Mouse (Mus musculus): ENCODE data around the gene Rph3al. TPM values are rescaled to one million over a fixed set of nuclear protein-coding genes. Genes with fewer than 3 reads are reported as not detected.

Gene Rph3al
- polyA plus RNA-seq, 1 experiment = 0.47 TPM

DNA sequence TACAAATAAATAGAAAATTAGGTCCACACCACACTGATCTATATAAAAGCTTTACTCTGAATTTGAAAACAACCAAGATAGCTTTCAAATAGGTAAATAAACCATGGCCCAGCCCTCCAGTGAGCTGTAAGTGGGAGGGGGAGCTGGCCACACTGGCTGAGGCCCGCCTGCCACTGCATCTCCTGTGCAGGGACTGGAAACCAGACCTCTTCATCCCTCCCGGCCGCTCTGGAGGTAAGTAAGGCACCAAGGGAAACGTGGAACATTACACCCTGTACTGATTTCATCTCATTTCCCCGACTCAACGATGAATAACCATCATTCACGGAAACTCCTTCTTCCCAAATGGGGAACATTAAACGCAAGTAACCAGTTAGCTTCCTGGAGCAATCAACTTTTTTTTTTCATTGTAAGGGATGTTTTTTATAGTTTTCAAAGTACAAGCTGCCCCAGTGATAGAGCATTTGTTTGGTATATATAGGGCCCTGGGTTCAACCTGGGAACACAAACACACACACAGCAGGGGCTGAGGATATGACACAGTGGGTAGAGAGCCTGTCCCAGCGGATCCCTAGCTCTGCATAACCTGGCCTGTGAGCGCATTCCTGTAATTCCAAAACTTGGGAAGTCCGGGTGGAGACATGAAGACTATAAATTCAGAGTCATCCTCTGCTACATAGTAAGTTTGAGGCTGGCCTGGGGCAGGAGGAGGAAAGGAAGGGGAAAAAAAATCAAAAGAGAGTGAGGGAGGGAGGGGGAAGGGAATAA, 7.1 kb downstream of the Rph3al start:
- Histone ChIP-seq H3K4me3 (ENCODE audit: insufficient read depth, low read length) (no peak overlapping the region), H3K4me1 (ENCODE audit: control insufficient read depth, insufficient read depth, low read length) (peaks cover 2% of the 10 kb centered on the region; the same call in 1 of the 2 replicates), H3K27ac (ENCODE audit: insufficient read depth, low read length) (no peak overlapping the region)
- TF ChIP-seq CTCF (IDR thresholded peaks at IDR 0.05; ENCODE audit: borderline replicate concordance, insufficient read depth, low read length) = no peak
- no peak for TF ChIP-seq POLR2A (IDR thresholded peaks at IDR 0.05; ENCODE audit: low read depth, low read length)

DNA sequence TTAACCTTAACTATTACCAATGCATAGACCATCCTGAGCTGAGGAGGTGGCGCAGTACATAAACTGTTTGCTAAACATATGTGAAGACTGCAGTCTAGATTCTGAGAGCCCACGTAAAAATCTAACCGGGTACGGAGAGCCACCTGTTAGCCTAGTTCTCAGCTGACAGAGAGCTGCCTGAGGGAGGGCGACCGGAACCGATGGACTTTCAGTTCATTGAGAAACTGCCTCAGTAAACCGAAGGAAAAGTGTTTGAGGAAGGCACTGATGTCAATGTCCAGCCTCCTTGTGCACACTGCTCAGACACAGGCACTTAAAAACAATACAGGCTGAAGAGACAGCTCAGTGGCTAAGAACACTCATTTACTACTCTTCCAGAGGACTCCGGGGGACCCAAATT, 8.0 kb downstream of the Rph3al start:
- H3K4me3 ChIP-seq (ENCODE audit: insufficient read depth, low read length) = no peak overlapping the region
- TF ChIP-seq CTCF (IDR thresholded peaks at IDR 0.05; ENCODE audit: borderline replicate concordance, insufficient read depth, low read length) (no peak), POLR2A (IDR thresholded peaks at IDR 0.05; ENCODE audit: low read depth, low read length) (no peak)
- no peak overlapping the region for H3K27ac ChIP-seq (ENCODE audit: insufficient read depth, low read length)
- H3K4me1 ChIP-seq (ENCODE audit: control insufficient read depth, insufficient read depth, low read length) = no peaks in the 10 kb centered on the region

DNA sequence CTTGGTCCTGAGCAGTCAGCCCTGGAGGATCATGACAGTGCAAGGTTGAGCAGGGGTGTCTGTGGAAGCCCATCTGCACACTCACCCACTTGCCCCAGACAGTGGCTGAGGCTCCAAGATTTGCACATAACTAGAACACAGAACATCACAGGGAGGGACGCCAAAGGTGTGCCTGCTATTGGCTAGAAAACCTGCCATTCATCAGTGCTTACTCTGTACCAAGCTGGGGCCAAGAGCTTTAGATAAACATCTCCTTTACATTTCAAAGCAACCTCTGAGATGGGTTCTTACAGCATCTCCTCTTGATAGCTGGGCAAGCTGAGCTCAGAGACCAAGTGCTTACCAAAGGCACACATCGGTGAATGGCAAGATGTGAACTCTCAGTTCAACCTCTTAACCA, 10.3 kb downstream of the Rph3al start:
- no peak for TF ChIP-seq POLR2A (IDR thresholded peaks at IDR 0.05; ENCODE audit: low read depth, low read length)
- TF ChIP-seq CTCF (IDR thresholded peaks at IDR 0.05; ENCODE audit: borderline replicate concordance, insufficient read depth, low read length) = no peak
- no peak overlapping the region for H3K27ac ChIP-seq (ENCODE audit: insufficient read depth, low read length)
- no peaks in the 10 kb centered on the region for H3K4me1 ChIP-seq (ENCODE audit: control insufficient read depth, insufficient read depth, low read length)
- no peak overlapping the region for H3K4me3 ChIP-seq (ENCODE audit: insufficient read depth, low read length)

- H3K27ac ChIP-seq (ENCODE audit: insufficient read depth, low read length) = no peak overlapping the region
- no peaks in the 10 kb centered on the region for H3K4me1 ChIP-seq (ENCODE audit: control insufficient read depth, insufficient read depth, low read length)
- H3K4me3 ChIP-seq (ENCODE audit: insufficient read depth, low read length) = no peak overlapping the region
- TF ChIP-seq POLR2A (IDR thresholded peaks at IDR 0.05; ENCODE audit: low read depth, low read length) (no peak), CTCF (IDR thresholded peaks at IDR 0.05; ENCODE audit: borderline replicate concordance, insufficient read depth, low read length) (no peak)
These were observed 11.6 kb downstream of the Rph3al start for GRCm38 (mm10) chr11:75926431-75927312.

DNA sequence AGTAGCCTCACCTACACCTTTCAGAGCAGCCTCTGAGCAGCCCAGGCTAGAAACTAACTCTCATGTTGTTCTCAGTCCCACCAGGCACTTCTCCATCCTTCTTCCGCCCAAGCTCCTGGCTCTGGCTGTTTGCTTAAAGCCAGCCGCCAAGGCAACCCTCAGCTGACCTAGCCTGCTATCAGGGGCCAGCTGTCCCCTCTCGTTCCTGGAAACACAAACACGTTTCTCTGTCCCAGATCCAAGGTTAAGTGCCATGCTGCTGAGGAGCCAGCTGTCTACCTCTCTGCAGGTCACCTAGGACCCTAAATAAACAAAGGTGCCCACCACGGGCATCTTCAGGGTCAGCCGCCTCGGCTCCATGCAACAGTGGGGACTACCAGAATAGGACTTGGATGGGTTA, 12.4 kb downstream of the Rph3al start:
- H3K4me1 ChIP-seq (ENCODE audit: control insufficient read depth, insufficient read depth, low read length) = no peaks in the 10 kb centered on the region
- TF ChIP-seq CTCF (IDR thresholded peaks at IDR 0.05; ENCODE audit: borderline replicate concordance, insufficient read depth, low read length) (no peak), POLR2A (IDR thresholded peaks at IDR 0.05; ENCODE audit: low read depth, low read length) (no peak)
- no peak overlapping the region for H3K27ac ChIP-seq (ENCODE audit: insufficient read depth, low read length)
- H3K4me3 ChIP-seq (ENCODE audit: insufficient read depth, low read length) = no peak overlapping the region

DNA sequence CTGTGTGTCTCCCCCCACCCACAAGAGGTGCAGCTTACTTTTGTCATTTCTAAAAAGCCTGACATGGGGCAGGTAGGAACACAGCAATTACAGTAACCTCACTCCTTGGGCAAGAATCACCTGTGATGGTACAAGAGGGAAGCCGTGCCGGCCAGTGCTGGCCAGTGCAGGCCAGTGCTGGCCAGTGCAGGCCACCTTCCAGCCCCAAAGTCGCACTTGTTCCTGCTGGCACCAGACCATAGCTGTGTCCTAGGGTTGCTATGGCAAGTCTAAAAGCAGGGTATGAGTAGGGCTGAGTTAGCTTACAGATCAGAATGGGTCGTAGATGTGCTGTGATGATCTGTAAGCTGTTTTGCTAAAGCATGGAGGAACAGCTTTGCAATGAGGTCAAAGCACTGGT, 15.5 kb downstream of the Rph3al start:
- H3K4me3 ChIP-seq (ENCODE audit: insufficient read depth, low read length) = no peak overlapping the region
- TF ChIP-seq CTCF (IDR thresholded peaks at IDR 0.05; ENCODE audit: borderline replicate concordance, insufficient read depth, low read length) = no peak
- no peak for TF ChIP-seq POLR2A (IDR thresholded peaks at IDR 0.05; ENCODE audit: low read depth, low read length)
- no peaks in the 10 kb centered on the region for H3K4me1 ChIP-seq (ENCODE audit: control insufficient read depth, insufficient read depth, low read length)
- no peak overlapping the region for H3K27ac ChIP-seq (ENCODE audit: insufficient read depth, low read length)

GRCm38 (mm10) chr11:75919139-75919538, 19.1 kb downstream of the Rph3al start:
- no peak for TF ChIP-seq CTCF (IDR thresholded peaks at IDR 0.05; ENCODE audit: borderline replicate concordance, insufficient read depth, low read length)
- no peak for TF ChIP-seq POLR2A (IDR thresholded peaks at IDR 0.05; ENCODE audit: low read depth, low read length)
- Histone ChIP-seq H3K27ac (ENCODE audit: insufficient read depth, low read length) (no peak overlapping the region), H3K4me3 (ENCODE audit: insufficient read depth, low read length) (no peak overlapping the region), H3K4me1 (ENCODE audit: control insufficient read depth, insufficient read depth, low read length) (no peaks in the 10 kb centered on the region)

GRCm38 (mm10) chr11:75917340-75917739, 20.9 kb downstream of the Rph3al start:
- Histone ChIP-seq H3K4me3 (ENCODE audit: insufficient read depth, low read length) (no peak overlapping the region), H3K4me1 (ENCODE audit: control insufficient read depth, insufficient read depth, low read length) (no peaks in the 10 kb centered on the region), H3K27ac (ENCODE audit: insufficient read depth, low read length) (no peak overlapping the region)
- no peak for TF ChIP-seq POLR2A (IDR thresholded peaks at IDR 0.05; ENCODE audit: low read depth, low read length)
- TF ChIP-seq CTCF (IDR thresholded peaks at IDR 0.05; ENCODE audit: borderline replicate concordance, insufficient read depth, low read length) = no peak

DNA sequence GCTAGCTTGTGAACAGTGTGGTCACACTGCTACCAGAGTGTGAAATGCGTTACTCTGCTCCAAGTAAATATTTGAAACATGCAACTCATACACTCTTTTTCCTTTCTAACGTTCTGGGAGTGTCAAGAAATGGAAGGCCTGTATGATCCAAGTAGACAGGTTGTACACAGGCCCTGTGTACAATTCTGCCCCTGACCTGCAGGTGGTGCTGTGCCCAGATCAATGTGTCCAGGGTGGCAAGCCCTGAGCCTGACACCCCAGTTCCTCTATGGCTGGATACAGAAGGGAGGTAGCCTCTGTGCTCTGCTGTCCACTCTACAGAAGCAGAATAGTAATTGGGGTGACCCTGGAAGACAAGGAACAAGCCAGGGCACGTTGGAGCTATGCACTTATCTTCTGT, 24.3 kb downstream of the Rph3al start:
- H3K27ac ChIP-seq (ENCODE audit: insufficient read depth, low read length) = no peak overlapping the region
- no peak overlapping the region for H3K4me3 ChIP-seq (ENCODE audit: insufficient read depth, low read length)
- peak; percentile 61 for TF ChIP-seq CTCF (IDR thresholded peaks at IDR 0.05; ENCODE audit: borderline replicate concordance, insufficient read depth, low read length)
- TF ChIP-seq POLR2A (IDR thresholded peaks at IDR 0.05; ENCODE audit: low read depth, low read length) = no peak
- no peaks in the 10 kb centered on the region for H3K4me1 ChIP-seq (ENCODE audit: control insufficient read depth, insufficient read depth, low read length)

Data from embryonic fibroblast, embryonic 13.5 days (primary cell).